In the genomic region with DNA sequence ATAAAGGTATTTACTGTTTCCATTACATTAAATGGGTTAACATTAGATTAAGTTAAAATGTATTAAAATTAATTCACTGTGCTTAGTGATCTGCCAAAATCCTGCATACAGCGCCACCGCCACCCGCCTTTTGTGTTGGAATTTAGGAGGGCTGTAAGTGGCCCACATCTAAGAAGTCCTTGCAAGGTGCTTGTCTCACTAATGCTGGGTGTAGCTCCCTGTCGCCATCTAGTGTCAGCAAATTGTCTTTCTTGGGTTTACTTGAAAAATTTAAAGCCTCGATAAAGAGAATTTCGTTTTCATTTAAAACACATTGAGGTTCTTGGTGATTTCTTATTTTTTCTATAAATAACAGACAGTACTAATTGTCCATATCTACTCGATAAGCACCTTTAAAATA, we compare ENCODE assay signal across 8 mouse cellular contexts. TPM values are rescaled to one million over a fixed set of nuclear protein-coding genes. Genes with fewer than 3 reads are reported as not detected.
DNase-seq lines count a peak whose midpoint lies in the region; ATAC-seq and TF ChIP-seq lines count a peak whose summit lies in the region.

No protein-coding gene starts in this region.

- TF ChIP-seq CTCF in brain, embryonic 14.5 days (IDR thresholded peaks at IDR 0.05; ENCODE audit: borderline replicate concordance, extremely low read depth, insufficient read depth, insufficient read length) = peak; percentile 74
- peak; percentile 75 for TF ChIP-seq CTCF in lung, embryonic 14.5 days (IDR thresholded peaks at IDR 0.05; ENCODE audit: low read depth)
- TF ChIP-seq CTCF in small intestine, adult 2 months (IDR thresholded peaks at IDR 0.05; ENCODE audit: extremely low read depth, insufficient read length, insufficient replicate concordance, low read depth, low read length) = peak; percentile 38; the same call in 1 of the 2 replicates

- no peaks in the 10 kb centered on the region for H3K9me3 ChIP-seq in forebrain, embryonic 13.5 days (replicated peaks)
- H3K9me3 ChIP-seq in lung, embryonic 14.5 days (ENCODE audit: low read depth, low read length) = no peaks in the 10 kb centered on the region

- no peak overlapping the region for H3K9ac ChIP-seq in forebrain, embryonic 13.5 days
- no peak overlapping the region for H3K9ac ChIP-seq in lung, embryonic 14.5 days

- H3K4me2 ChIP-seq in forebrain, embryonic 13.5 days = no peak overlapping the region
- H3K4me2 ChIP-seq in lung, embryonic 14.5 days = no peak overlapping the region

- peak; percentile 34 to 92 for DNase-seq in frontal cortex, adult 2 months (ENCODE audit: extremely low spot score in 1 of 2, low spot score in 1 of 2)
- peak; percentile 88 for DNase-seq in CD4-positive, CD25-positive, alpha-beta regulatory T cell, adult 2 months (ENCODE audit: low read depth, low spot score)
- DNase-seq in brain, embryonic 14.5 days (ENCODE audit: low read depth) = peak; percentile 93
- DNase-seq in kidney, postnatal 25 days = peak; percentile 68 to 83
- DNase-seq in lung, embryonic 14.5 days = peak; percentile 89

- no peak overlapping the region for H3K4me3 ChIP-seq in forebrain, embryonic 13.5 days
- no peak overlapping the region for H3K4me3 ChIP-seq in lung, embryonic 14.5 days (ENCODE audit: low read depth, low read length)
- no peak overlapping the region for H3K4me3 ChIP-seq in small intestine, adult 2 months (ENCODE audit: low read depth, low read length)

- no peaks in the 10 kb centered on the region for H3K27me3 ChIP-seq in forebrain, embryonic 13.5 days
- no peaks in the 10 kb centered on the region for H3K27me3 ChIP-seq in lung, embryonic 14.5 days (ENCODE audit: insufficient read depth, low read length)
- H3K27me3 ChIP-seq in small intestine, adult 2 months (ENCODE audit: control insufficient read depth, insufficient read depth, low read length) = no peaks in the 10 kb centered on the region

- H3K36me3 ChIP-seq in forebrain, embryonic 13.5 days (ENCODE audit: poor library complexity, severe bottlenecking) = peaks cover 47% of the 10 kb centered on the region
- peaks cover 34% of the 10 kb centered on the region for H3K36me3 ChIP-seq in lung, embryonic 14.5 days (ENCODE audit: insufficient read depth)
- peaks cover 36% of the 10 kb centered on the region for H3K36me3 ChIP-seq in small intestine, adult 2 months (ENCODE audit: control insufficient read depth, insufficient read depth, low read length)

- TF ChIP-seq POLR2A in brain, embryonic 14.5 days (IDR thresholded peaks at IDR 0.05; ENCODE audit: borderline replicate concordance, extremely low read depth, insufficient read depth, insufficient read length, poor library complexity, severe bottlenecking) = no peak
- no peak for TF ChIP-seq POLR2A in small intestine, adult 2 months (IDR thresholded peaks at IDR 0.05; ENCODE audit: low read depth, low read length)

- ATAC-seq in frontal cortex, adult (ENCODE audit: low TSS enrichment) = no peak
- ATAC-seq in forebrain, embryonic 13.5 days = peak; percentile 62; the same call in 1 of the 2 replicates
- no peak for ATAC-seq in lung, embryonic 14.5 days (ENCODE audit: insufficient read depth)

- peaks cover 10% of the 10 kb centered on the region for H3K4me1 ChIP-seq in forebrain, embryonic 13.5 days
- no peaks in the 10 kb centered on the region for H3K4me1 ChIP-seq in lung, embryonic 14.5 days (ENCODE audit: insufficient read depth)
- H3K4me1 ChIP-seq in small intestine, adult 2 months (ENCODE audit: control insufficient read depth, insufficient read depth, insufficient read length, low read length) = peaks cover 5% of the 10 kb centered on the region; the same call in 1 of the 2 replicates

- WGBS in forebrain, embryonic 13.5 days = 26% methylated on average over 7 of the region's 7 CpGs
- 20% methylated on average over 7 of the region's 7 CpGs for WGBS in lung, embryonic 14.5 days
- WGBS in small intestine, adult 2 months = 23% methylated on average over 7 of the region's 7 CpGs

- H3K27ac ChIP-seq in forebrain, embryonic 13.5 days = no peak overlapping the region
- no peak overlapping the region for H3K27ac ChIP-seq in lung, embryonic 14.5 days (ENCODE audit: low read depth)
- no peak overlapping the region for H3K27ac ChIP-seq in small intestine, adult 2 months (ENCODE audit: insufficient read depth, low read depth, low read length)

RNA-seq across cellular contexts. Expression of a gene that starts 35.6 kb away (rescaled TPM):
- 0.04 and 0.11 TPM in 2 replicates for polyA plus RNA-seq in frontal cortex, adult 2 months (2012; rRNA removed)
- polyA plus RNA-seq in brain, embryonic 14.5 days (2012; rRNA removed) = 0.03 and 0.11 TPM in 2 replicates
- 0.06 and 0.10 TPM in 2 replicates for polyA plus RNA-seq in forebrain, embryonic 13.5 days (2015; fragmentation: Nextera tagmentation; extraction: Ambion mirVana)
- 0.18 and 0.42 TPM in 2 replicates for polyA plus RNA-seq in lung, embryonic 14.5 days (2014; fragmentation: Nextera tagmentation; extraction: Ambion mirVana)
- polyA plus RNA-seq in small intestine, adult 2 months (2012; rRNA removed) = 10.9 and 21.3 TPM in 2 replicates

RNA-seq across cellular contexts. Expression of a gene that starts 54.3 kb away (rescaled TPM):
- 57.8 and 60.6 TPM in 2 replicates for polyA plus RNA-seq in frontal cortex, adult 2 months (2012; rRNA removed)
- 14.0 and 24.8 TPM in 2 replicates for polyA plus RNA-seq in brain, embryonic 14.5 days (2012; rRNA removed)
- 6.3 and 6.9 TPM in 2 replicates for polyA plus RNA-seq in forebrain, embryonic 13.5 days (2015; fragmentation: Nextera tagmentation; extraction: Ambion mirVana)
- 5.1 and 5.3 TPM in 2 replicates for polyA plus RNA-seq in lung, embryonic 14.5 days (2014; fragmentation: Nextera tagmentation; extraction: Ambion mirVana)
- 17.7 and 33.7 TPM in 2 replicates for polyA plus RNA-seq in small intestine, adult 2 months (2012; rRNA removed)
